Mouse (Mus musculus) liver, adult 2 months (tissue): ENCODE results near the gene Fbxo28.

Experiments used
- CTCF ChIP-seq: fragments of 200-500 bp; IDR thresholded peaks from 2 replicates; pipeline ENCODE4 v1.5.1; 2011; ENCODE audit warnings: low read depth, low read length, control low read depth
- POLR2A ChIP-seq: fragments of 200-500 bp; IDR thresholded peaks from 2 replicates; pipeline ENCODE4 v1.6.1; 2011; ENCODE audit warnings: low read length, control low read depth; ENCODE audit not compliant: insufficient read depth; ENCODE audit errors: extremely low read depth

- TF ChIP-seq CTCF (peak; percentile 36; the same call in 1 of the 2 replicates), POLR2A (no peak)
Observed at GRCm38 (mm10) chr1:182376221-182376620, 34.8 kb upstream of the Fbxo28 start.
